Mouse (Mus musculus) kidney, adult 2 months (tissue): Measurements from ENCODE around the gene Gm20683.
A peak's percentile ranks its signal among the peaks of the same experiment; 100 is the strongest.

Experiments
- CTCF ChIP-seq: fragments of 200-500 bp; conservative IDR thresholded peaks from 2 replicates; pipeline ENCODE4 v1.5.1; 2011; ENCODE audit warnings: low read depth, mild to moderate bottlenecking, control low read depth, low read length, moderate library complexity, mixed read lengths; ENCODE audit not compliant: insufficient read depth, insufficient read length
- POLR2A ChIP-seq: fragments of 200-500 bp; IDR thresholded peaks from one replicate; pipeline ENCODE4 v1.6.1; 2011; ENCODE audit warnings: low read depth, low read length, control low read depth

GRCm38 (mm10) chr17:25875171-25876136 lies 33.9 kb upstream of the Gm20683 start:
- TF ChIP-seq CTCF (no peak), POLR2A (peak; percentile 82)
